Mouse (Mus musculus) G1E-ER4 (cell line): ENCODE data around the gene P3h3. TPM values are rescaled to one million over a fixed set of nuclear protein-coding genes. Genes with fewer than 3 reads are reported as not detected.

Source experiments
- GATA1 ChIP-seq: IDR thresholded peaks from one replicate; pipeline ENCODE4 v1.8.0; 2012; ENCODE audit warnings: low read length, inconsistent platforms
- polyA plus RNA-seq: library from polyadenylated mRNA; stranded (reverse); fragments of >175 nt; gene quantifications from 2 replicates; pipeline ENCODE4 v1.2.3, GENCODE M21; 2012

Gene P3h3
- not detected in 2 replicates for polyA plus RNA-seq

DNA sequence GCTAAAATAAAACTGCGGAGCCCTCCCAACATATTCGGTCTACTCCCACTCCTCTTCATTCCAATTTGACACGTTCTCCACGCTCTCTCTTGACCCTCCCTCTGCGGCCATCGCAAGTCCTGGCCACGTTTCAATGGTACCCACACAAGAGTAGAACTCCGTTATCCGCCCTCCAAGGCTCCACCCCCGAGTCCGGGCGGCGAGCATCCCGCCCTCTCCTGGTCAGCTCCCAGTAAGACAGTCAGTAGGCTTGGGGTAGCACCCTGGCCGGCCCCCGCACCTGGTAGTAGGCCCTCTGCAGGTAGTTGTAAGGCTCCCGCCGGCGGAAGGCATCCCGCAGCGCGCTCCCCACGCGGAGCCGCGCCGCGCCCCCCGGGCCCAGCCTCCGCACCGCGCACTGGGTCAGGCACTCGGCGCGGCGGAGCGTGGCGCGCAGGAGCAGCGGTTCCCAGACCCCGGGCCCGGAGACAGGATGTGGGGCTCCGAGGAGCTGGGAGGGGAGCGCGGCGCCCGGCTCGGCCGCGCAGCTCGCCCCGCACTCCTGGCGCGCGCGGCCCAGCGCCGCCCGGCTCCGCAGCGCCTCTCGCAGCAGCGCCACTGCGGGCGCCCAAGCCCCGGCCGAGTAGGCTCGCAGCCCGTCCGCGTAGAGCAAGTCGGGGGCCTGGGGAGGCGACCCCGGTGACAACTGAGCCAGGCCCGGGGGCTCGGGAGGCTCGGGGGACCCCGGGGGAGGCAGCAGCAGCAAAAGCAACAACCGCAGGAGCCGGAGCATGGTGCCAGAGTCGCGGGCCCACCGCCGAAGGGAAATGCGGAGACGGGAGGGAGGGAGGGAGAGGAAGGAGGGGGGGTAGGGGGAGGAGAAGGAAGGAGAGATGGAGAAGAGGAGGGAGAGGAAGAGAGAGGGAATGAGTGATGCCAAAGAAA lies at the start of gene P3h3:
Gene P3h3, minus strand, starts transcription at position 837 of the 924 bp plus-strand sequence.
- no peak for TF ChIP-seq GATA1

DNA sequence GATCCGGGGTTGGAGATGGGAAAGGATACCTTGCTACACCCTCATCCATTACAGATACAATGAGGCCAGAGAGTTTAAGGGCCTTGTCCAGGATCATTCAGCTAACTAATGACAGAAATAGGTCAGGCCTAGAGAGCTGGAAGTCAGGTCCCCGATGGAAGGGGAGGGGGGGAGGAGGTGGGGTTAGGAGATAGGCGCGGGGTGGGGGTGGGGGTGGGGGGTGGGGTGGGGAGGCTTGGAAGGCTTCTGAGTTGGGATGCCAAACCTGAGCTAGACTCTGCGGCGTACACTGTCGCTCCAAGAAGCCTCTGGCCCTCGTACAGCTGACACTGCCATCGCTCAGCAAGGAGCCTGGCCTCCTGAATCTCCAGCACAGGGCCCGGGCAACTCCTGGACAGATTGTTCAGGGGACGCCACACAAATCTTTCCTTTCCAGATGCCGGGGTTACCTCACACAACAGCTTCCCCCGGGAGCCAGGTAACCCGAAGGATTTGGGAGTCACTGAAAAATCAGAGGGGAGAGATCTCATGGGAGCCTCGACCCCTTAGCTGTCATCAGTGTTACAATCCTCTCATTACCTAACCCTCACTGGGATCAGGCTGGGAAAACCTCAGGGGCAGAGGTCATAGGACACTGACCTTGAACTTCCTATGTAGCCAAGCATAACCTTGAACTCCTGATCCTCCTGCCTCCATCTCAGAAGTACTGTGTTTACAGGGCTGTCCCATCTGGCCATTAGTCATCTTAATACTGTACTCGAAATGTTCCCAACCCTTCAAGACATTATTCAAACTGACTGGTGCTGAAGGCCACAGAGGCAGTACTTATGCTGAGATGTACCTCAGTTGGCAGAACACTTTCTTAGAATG lies 47.7 kb upstream of the P3h3 start:
- no peak for TF ChIP-seq GATA1

DNA sequence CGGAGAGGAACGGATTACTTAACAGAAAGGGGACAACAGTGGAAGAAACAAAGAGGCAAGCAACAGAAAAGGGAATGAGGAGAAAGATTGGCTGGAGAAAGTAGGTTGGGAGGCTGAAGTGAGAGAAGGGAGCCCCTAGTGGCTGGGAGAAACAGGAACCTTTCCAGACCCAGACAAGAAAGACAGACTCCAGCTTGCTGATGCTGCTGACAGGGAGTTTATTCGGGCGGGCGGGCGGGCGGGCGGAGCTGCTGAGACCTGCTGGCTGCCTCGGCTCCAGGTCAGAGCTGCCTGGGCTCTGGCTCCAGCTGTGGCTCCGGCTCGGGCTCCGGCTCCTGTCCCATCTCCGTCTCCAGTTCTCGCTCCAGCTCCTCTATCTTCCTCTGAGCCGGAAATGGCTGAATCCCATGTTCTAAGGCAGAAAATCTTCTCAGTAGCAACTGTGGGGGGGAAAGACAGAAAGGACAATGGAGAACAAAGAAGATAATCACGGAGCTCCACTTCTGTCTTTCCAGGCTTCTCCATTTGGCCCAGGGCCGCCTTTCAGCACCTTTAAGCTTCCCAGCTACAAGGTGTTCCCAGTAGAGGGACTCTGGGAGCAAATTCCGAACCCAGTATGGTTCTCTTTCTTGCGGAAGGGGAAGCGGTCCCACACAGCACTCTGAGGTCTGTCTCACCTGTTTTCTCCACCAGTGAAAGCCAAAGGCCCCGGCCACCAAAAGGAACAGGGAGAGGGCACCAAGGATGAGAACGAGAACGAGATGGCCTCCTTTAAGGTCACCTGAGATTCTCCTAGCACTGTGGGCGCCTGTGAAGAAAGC lies 46.8 kb upstream of the P3h3 start:
- TF ChIP-seq GATA1, result no peak

DNA sequence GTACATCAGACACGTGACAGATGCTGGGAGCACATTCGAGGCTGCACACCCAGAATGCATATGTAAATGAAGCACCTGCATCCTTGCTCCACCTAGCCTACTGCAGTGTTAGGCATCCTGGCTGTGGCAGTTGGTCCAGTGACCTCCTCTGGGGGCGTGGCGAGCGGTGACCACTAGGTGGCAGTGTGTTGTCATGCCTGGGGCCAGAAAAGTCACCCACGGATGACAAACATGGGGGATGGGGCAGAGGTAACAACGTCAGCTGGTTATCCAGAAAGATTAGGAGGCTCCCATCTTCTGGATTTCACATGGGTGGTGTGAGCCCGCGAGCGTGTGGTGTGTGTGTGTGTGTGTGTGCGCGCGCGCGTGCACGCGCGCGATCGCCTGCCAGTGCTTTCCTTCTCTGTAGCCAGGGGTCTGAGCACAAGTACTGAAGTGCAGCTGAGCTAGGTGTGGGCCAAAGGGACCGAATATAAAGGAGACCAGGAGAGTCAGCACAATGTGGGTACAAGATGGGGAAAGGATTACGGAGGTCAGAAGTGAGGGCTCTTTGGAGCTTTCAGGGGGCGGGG lies 46.1 kb upstream of the P3h3 start:
- no peak for TF ChIP-seq GATA1

DNA sequence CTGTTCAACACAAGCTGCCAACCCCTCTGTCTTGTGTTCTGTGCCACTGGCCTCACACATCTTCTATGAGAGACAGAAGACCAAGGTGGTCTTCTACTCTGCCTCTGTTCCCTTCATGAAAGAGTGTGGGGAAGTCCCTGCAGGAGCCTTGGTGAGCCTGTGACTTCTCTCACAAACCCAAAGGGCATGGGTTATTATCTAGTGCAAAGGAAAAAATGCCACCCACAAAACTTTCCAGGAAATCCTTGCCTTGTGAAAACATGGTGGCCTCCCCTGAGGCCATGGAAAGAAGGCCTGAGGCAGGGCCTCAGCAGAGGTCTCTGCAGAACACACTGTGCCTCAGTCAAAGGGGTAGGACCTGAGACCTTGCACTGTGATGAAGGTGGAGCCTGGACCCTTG lies 44.3 kb upstream of the P3h3 start:
- TF ChIP-seq GATA1, result no peak

DNA sequence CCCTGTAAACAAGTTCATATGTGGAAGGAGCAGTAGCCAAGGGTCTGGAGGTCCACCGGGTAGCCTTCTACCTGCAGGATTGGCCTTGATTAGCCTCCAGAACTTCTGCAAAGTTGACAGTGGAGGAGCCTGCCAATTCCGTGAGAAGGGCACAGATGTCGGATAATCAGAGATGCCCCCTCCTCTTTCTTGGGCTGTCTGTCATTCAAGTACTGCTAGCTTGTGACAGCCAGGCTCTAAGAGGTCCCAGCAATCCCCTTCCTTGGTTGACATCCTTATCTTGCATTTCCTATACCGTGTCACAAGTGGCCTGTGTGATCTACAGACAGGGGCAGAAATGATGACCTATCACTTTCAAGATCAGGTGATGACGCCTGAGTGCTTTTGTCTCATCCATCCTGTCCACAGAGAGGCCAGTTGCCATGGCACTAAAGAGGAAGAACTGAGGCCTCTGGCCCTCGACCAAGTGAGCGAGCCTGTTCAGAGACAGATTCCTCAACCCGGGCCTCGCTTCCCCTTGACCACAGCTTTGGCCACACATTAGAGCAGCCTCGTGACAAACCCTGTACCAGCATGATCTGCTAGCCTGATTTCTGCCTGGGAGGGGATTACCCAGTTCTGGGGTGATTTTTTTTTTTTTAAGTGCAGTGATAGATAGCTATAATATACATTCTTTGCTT lies 43.4 kb upstream of the P3h3 start:
- TF ChIP-seq GATA1, result no peak

DNA sequence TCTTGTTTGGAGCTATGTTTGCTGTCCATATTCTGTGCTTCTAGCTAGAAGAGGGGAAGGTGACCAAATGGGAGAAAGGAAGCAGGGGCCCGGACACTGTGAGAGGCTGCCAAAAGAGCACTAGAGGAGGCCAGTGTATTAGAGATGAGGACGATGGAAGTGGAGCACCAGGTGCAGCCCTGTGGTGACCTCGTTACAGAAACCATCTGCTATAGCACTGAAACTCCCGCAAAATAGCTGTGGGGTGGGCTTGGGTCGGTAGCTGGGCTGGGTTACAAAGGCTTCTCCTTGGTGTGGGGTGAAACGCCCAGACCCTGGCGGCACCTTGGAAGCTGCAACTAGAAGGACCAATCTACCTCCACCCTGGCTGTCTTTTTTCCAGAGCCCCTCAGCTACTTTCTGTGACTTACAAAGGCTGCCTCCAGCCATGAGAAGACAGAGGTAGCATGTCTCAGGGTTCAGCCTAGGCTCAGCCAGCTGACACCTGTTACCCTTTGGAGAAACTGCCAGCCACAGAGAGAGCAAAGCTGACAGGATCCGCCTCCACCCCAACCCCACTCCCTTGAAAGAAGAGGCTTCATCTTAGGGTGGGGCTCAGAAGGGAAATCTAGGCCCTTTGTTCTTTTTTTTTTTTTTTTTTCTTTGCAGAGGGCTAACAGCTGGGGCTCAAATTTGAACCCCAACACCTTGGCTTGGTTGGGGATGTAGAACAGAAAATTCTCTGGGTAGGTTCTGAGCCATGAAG lies 42.7 kb upstream of the P3h3 start:
- TF ChIP-seq GATA1, result no peak

DNA sequence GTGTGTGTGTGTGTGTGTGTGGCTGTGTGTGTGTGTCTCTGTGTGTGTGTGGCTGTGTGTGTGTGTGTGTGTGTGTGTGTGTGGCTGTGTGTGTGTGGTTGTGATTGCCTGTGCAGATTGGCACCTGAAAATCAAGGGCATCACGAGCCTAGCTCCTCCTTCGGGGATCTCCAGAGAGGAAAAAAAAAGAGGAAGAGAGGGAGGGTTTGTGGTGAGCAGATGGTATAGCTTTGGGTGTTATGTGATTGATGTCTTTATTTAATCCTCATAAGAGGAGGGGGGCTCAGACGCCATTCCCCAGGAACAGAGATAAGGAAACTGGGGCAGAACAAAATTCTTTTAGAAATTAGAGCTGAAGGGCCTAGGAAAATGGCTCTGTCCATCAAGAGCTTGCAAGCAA lies 40.8 kb upstream of the P3h3 start:
- TF ChIP-seq GATA1, result no peak

DNA sequence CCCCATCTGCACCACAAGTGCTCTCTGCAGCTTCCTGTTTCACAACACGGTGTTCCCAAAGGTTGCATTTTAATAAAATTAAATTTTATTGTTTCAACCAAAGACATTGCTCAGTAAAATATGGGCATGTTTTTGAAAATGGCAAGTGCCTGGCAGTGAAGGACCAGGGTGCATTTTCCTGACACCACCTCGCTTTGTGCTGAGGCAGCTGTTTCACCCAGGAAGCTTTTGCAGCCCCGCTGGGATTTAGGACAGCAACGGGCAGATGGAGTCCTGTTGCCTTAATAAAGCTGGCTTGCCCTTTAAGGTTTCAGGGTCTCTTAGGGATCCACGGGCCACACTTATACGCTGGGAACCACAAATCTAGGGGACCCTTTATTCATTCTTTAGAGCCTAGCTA lies 33.4 kb upstream of the P3h3 start:
- TF ChIP-seq GATA1, result no peak

DNA sequence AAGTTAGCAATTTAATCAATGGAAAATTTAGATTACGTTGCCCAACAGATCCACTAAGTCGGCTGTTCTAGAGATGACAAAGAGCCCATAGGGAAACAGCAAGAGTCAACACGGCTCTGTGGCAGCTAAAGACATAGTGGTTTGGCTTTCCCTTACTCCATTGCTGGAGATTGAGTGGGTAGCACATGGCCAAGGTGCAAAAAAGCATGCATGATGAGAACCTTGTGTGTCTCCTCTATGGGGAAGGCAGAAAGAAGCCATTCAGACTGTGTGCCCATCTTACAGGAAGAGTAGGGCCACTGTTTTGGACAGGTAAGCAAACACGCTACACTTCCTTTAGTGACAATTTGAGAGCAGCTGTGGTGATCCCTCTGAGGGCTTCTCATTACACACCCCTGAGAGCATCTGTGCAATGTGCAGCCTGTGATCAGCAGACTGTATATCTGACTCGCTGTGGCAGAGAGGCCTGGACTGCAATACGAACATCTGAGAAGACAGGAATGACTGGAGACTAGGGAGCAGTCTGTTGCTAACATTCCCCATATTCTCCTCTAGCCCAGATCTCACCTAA lies 31.1 kb upstream of the P3h3 start:
- TF ChIP-seq GATA1, result no peak

DNA sequence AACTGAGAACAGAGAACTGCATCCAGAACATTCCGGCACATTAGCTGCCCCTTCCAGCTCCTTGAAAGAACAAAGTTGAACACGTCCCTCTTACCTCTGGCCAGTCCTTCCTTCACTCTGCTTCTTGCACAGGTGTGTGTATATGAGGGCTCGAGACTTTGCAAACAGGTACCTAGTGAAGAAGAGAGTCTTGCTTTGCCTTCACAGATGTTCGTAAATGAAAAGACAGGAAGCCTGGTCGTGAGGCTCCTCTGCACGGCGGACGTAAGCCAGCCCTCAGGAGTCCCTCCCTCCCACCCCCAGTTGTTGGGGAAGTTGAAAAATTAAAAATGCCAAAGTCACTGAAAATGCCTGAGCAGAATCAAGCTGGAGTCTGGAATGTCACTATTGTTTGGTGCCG lies 30.4 kb upstream of the P3h3 start, which contains the start of gene Cd4:
Gene Cd4, minus strand, starts transcription at position 236 of the 400 bp plus-strand sequence.
- no peak for TF ChIP-seq GATA1

DNA sequence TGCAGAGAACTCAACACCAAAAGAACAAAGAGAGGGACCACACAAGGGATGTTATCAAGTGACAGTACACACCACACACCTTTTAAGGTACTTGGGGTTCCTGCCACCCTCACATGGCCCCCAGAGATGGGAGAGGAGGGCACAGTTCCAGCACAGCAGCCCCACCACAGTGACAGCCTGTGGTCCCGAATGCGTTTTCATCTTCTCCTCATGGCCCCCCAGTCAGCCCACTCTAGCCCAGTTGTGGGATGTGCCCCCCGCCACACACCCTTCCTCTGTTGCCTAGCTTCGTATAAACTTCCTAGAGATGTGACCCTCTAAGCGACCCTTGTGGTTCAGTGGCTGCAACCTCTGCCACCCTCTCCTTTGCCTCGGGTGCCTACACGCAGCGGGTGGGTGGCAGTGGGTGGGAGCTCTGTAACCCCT lies 28.4 kb upstream of the P3h3 start:
- no peak for TF ChIP-seq GATA1

DNA sequence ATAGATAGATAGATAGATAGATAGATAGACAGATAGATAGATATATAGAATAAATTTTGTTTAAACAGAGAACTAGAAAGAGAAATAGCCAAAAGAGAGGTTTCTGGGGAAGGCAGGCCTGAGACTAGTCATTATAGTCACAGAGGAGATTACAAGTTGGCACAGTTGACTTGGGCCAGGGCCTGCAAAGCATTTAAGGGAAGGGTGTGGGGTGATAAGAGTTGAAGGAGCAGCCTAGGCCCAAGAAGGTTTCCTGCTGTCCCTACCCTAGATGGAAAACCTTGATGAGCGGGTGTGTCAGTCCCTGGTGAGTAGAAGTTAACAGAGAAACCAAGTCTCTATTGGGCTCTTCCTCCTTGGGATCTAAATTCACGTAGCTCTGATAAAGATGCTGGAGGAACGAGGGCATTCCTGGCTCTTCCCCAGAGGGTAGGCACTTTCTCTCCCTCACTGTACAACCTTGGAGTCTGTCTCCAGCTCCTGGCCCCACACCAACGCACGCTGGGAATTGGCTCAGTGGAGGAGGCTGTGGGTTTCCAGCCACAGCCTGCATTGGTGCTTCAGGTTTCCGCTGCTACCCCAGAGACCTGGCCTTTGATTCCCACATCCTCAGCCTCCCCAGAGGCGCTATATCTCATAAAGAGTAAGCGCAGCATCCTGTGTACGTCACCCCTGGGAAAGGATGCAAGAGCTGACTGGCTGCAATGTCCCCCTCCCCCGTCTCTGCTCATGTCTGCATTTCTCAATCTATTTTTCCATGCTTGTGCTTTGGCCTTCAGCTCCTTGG lies 27.4 kb upstream of the P3h3 start:
- TF ChIP-seq GATA1, result no peak
